Mouse (Mus musculus): Measurements from ENCODE around the gene Adra1b.

- TF ChIP-seq TAL1 (IDR thresholded peaks at IDR 0.05; ENCODE audit: low read length) (no peak), GATA1 (IDR thresholded peaks at IDR 0.05; ENCODE audit: low read length) (no peak)
Observed at GRCm38 (mm10) chr11:43766922-43767648, 133.9 kb downstream of the Adra1b start.
